Mouse (Mus musculus): ENCODE measurements around the gene Cyth2. TPM values are rescaled to one million over a fixed set of nuclear protein-coding genes. Genes with fewer than 3 reads are reported as not detected.
A peak's percentile ranks its signal among the peaks of the same experiment; 100 is the strongest.

Cyth2 gene
- total RNA-seq, 2 experiments from 2014 or later = 32.7 to 35.3 TPM

- ATAC-seq (replicated peaks; ENCODE audit: poor library complexity, severe bottlenecking) = no peak
These were observed 26.7 kb downstream of the Cyth2 start for GRCm38 (mm10) chr7:45787642-45788041.

- no peak for ATAC-seq (replicated peaks; ENCODE audit: poor library complexity, severe bottlenecking)
These were observed 27.5 kb downstream of the Cyth2 start for GRCm38 (mm10) chr7:45786661-45787413.

- ATAC-seq (replicated peaks; ENCODE audit: poor library complexity, severe bottlenecking) = no peak
These were observed 28.2 kb downstream of the Cyth2 start for GRCm38 (mm10) chr7:45786136-45786578.

- no peak for ATAC-seq (replicated peaks; ENCODE audit: poor library complexity, severe bottlenecking)
These were observed 28.8 kb downstream of the Cyth2 start for GRCm38 (mm10) chr7:45785388-45786135.

- no peak for ATAC-seq (replicated peaks; ENCODE audit: poor library complexity, severe bottlenecking)
These were observed 29.6 kb downstream of the Cyth2 start, which contains the start of gene Sult2b1 for GRCm38 (mm10) chr7:45784524-45785372. TSS of gene Sult2b1 (minus strand) at chr7:45784669.

GRCm38 (mm10) chr7:45783511-45784091 is 30.8 kb downstream of the Cyth2 start, which contains the start of gene Lmtk3:
TSS of gene Lmtk3 (plus strand) at chr7:45783738.
- ATAC-seq (replicated peaks; ENCODE audit: poor library complexity, severe bottlenecking) = peak; percentile 67

- ATAC-seq (replicated peaks; ENCODE audit: poor library complexity, severe bottlenecking) = peak; percentile 11; the same call in 1 of the 2 replicates
These were observed 32.1 kb downstream of the Cyth2 start for GRCm38 (mm10) chr7:45782271-45782670.

GRCm38 (mm10) chr7:45779081-45779641 is 35.2 kb downstream of the Cyth2 start:
- peak; percentile 36 for ATAC-seq (replicated peaks; ENCODE audit: poor library complexity, severe bottlenecking)

- no peak for ATAC-seq (replicated peaks; ENCODE audit: poor library complexity, severe bottlenecking)
These were observed 39.1 kb downstream of the Cyth2 start for GRCm38 (mm10) chr7:45775237-45775636.

GRCm38 (mm10) chr7:45771101-45771500 is 43.3 kb downstream of the Cyth2 start:
- no peak for ATAC-seq (replicated peaks; ENCODE audit: poor library complexity, severe bottlenecking)

GRCm38 (mm10) chr7:45770427-45771082 is 43.8 kb downstream of the Cyth2 start:
- ATAC-seq (replicated peaks; ENCODE audit: poor library complexity, severe bottlenecking) = no peak

- no peak for ATAC-seq (replicated peaks; ENCODE audit: poor library complexity, severe bottlenecking)
These were observed 46.9 kb downstream of the Cyth2 start for GRCm38 (mm10) chr7:45767500-45767899.

GRCm38 (mm10) chr7:45766764-45767163 is 47.6 kb downstream of the Cyth2 start:
- ATAC-seq (replicated peaks; ENCODE audit: poor library complexity, severe bottlenecking) = no peak

- no peak for ATAC-seq (replicated peaks; ENCODE audit: poor library complexity, severe bottlenecking)
These were observed 48.4 kb downstream of the Cyth2 start for GRCm38 (mm10) chr7:45765995-45766394.

GRCm38 (mm10) chr7:45760151-45760550 is 54.2 kb downstream of the Cyth2 start:
- ATAC-seq (replicated peaks; ENCODE audit: poor library complexity, severe bottlenecking) = no peak

- ATAC-seq (replicated peaks; ENCODE audit: poor library complexity, severe bottlenecking) = no peak
These were observed 55.0 kb downstream of the Cyth2 start for GRCm38 (mm10) chr7:45759400-45759799.

Measured in granulocyte monocyte progenitor cell, adult 5-6 weeks (primary cell).